Mouse (Mus musculus) heart, adult 10 weeks (tissue): ENCODE data around the gene Zfp553. TPM values are rescaled to one million over a fixed set of nuclear protein-coding genes. Genes with fewer than 3 reads are reported as not detected.

ENCODE experiments used
- polyA plus RNA-seq: library from polyadenylated mRNA; stranded (reverse); fragments of 350-450 nt; fragmentation: Illumina TruSeq; extraction: RNeasy Lipid Tissue Mini Kit (QIAGEN cat#74804); gene quantifications from one replicate; pipeline ENCODE4 v1.2.3, GENCODE M21; 2014; ENCODE audit warnings: low read depth, low replicate concordance

Gene Zfp553
- 7.7 TPM for polyA plus RNA-seq

GRCm38 (mm10) chr7:127232622-127233367 lies at the start of gene Zfp553, which contains the start of gene Sept1:
Gene Zfp553 (plus strand): TSS chr7:127233061.
Gene Sept1 (minus strand): TSS chr7:127233130.

GRCm38 (mm10) chr7:127195544-127196295 lies 37.1 kb upstream of the Zfp553 start, which contains the start of gene Cd2bp2:
Gene Cd2bp2 (minus strand): TSS chr7:127196050.

GRCm38 (mm10) chr7:127208295-127208552 lies 24.6 kb upstream of the Zfp553 start, which contains the start of gene Tbc1d10b:
Gene Tbc1d10b (minus strand): TSS chr7:127208468.

GRCm38 (mm10) chr7:127208553-127209438 lies 24.1 kb upstream of the Zfp553 start, which contains the start of gene Mylpf:
Gene Mylpf (plus strand): TSS chr7:127208890.

GRCm38 (mm10) chr7:127243870-127244657 lies 11.2 kb downstream of the Zfp553 start, which contains the start of gene Zfp771:
Gene Zfp771 (plus strand): TSS chr7:127244274.

GRCm38 (mm10) chr7:127260309-127261111 lies 27.6 kb downstream of the Zfp553 start, which contains the start of gene Dctpp1:
Gene Dctpp1 (minus strand): TSS chr7:127260709.

GRCm38 (mm10) chr7:127273925-127274789 lies 41.3 kb downstream of the Zfp553 start, which contains the start of gene Sephs2:
Gene Sephs2 (minus strand): TSS chr7:127274055.

Other genes with a start within 250 kb of the Zfp553 start
- 38.1 TPM for gene Mvp, start 218.4 kb upstream of the Zfp553 start, polyA plus RNA-seq
- 0.86 TPM for gene Pagr1b, start 216.6 kb upstream of the Zfp553 start, polyA plus RNA-seq
- gene Pagr1a, start 215.7 kb upstream of the Zfp553 start, polyA plus RNA-seq: not detected
- 35.1 TPM for gene Gm42742, start 212.0 kb upstream of the Zfp553 start, polyA plus RNA-seq
- gene Prrt2, start 211.8 kb upstream of the Zfp553 start, polyA plus RNA-seq: 2.0 TPM
- gene Maz, start 206.0 kb upstream of the Zfp553 start, polyA plus RNA-seq: 59.5 TPM
- 0.24 TPM for gene Kif22, start 190.6 kb upstream of the Zfp553 start, polyA plus RNA-seq
- gene Zg16, start 145.7 kb upstream of the Zfp553 start, polyA plus RNA-seq: not detected
- gene AI467606, start 141.7 kb upstream of the Zfp553 start, polyA plus RNA-seq: 2.1 TPM
- gene Qprt, start 110.8 kb upstream of the Zfp553 start, polyA plus RNA-seq: not detected
- gene Spn, start 95.2 kb upstream of the Zfp553 start, polyA plus RNA-seq: 0.37 TPM
- 39.2 TPM for gene Cd2bp2, start 37.0 kb upstream of the Zfp553 start, polyA plus RNA-seq
- 17.1 TPM for gene Tbc1d10b, start 24.6 kb upstream of the Zfp553 start, polyA plus RNA-seq
- 1.8 TPM for gene Mylpf, start 24.2 kb upstream of the Zfp553 start, polyA plus RNA-seq
- 6.4 TPM for gene Sept1, start 69 bp downstream of the Zfp553 start, polyA plus RNA-seq
- gene Zfp771, start 11.2 kb downstream of the Zfp553 start, polyA plus RNA-seq: 10.7 TPM
- gene Dctpp1, start 27.6 kb downstream of the Zfp553 start, polyA plus RNA-seq: 36.3 TPM
- gene Sephs2, start 41.0 kb downstream of the Zfp553 start, polyA plus RNA-seq: 26.0 TPM
- gene Itgal, start 63.2 kb downstream of the Zfp553 start, polyA plus RNA-seq: 0.81 TPM
- gene Zfp768, start 112.5 kb downstream of the Zfp553 start, polyA plus RNA-seq: 33.8 TPM
- gene Zfp747, start 143.0 kb downstream of the Zfp553 start, polyA plus RNA-seq: 3.9 TPM
- gene 9130019O22Rik, start 154.1 kb downstream of the Zfp553 start, polyA plus RNA-seq: 1.5 TPM
- gene E430018J23Rik, start 160.6 kb downstream of the Zfp553 start, polyA plus RNA-seq: 3.4 TPM
- 4.4 TPM for gene Zfp764, start 173.8 kb downstream of the Zfp553 start, polyA plus RNA-seq
- 3.6 TPM for gene Zfp688, start 189.0 kb downstream of the Zfp553 start, polyA plus RNA-seq
- gene Zfp689, start 216.1 kb downstream of the Zfp553 start, polyA plus RNA-seq: 1.2 TPM
- 35.5 TPM for gene Prr14, start 226.6 kb downstream of the Zfp553 start, polyA plus RNA-seq
- gene Fbrs, start 246.1 kb downstream of the Zfp553 start, polyA plus RNA-seq: 34.1 TPM